Mouse (Mus musculus) liver (tissue): Measurements from ENCODE around the gene Nfkbid.
A peak's percentile ranks its signal among the peaks of the same experiment; 100 is the strongest.
"Not testable (repeated sequence)": the region's sequence is repeated elsewhere in the genome, so short reads cannot be mapped to it uniquely, and the experiment has no call there.

Source experiments
- DNase-seq: peaks from one replicate; pipeline ENCODE4 v3.0.0-alpha.2; 2020; ENCODE audit warnings: mixed read lengths

Gene Nfkbid

DNA sequence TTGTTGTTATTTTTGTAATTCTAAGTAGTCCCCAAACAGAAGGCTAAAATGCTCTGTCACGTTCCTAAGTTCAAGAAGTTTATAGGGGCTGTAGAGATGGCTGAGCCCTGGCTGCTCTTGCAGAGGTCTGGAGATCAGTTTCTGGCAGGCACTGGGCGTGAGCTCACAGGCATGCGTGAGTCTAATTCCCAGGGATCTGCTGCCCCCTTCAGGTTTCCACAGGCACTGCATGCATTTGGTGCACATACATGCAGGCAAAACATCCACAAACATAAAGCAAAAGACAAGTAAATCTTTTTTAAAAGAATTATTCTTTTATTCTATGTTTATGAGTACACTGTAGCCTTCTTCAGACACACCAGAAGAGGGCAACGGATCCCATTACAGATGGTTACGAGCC, 50.9 kb downstream of the Nfkbid start:
- DNase-seq: peak; percentile 60

- DNase-seq: no peak
Observed at GRCm38 (mm10) chr7:30474999-30475398, 53.5 kb downstream of the Nfkbid start.

DNA sequence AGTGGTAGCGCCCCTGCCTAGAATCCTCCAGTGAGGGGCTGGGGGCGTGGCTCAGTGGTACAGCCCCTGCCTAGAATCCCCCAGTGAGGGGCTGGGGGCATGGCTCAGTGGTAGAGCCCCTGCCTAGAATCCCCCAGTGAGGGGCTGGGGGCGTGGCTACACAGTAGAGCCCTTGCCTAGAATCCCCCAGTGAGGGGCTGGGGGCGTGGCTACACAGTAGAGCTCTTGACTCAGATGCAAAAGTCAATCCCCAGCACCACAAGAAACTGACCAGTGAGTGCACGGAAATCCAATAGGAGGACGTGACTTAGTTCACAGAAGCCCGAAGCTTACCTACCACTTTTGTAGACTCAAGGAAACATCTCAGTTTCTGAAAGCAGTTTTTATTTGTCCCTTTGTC, 54.6 kb downstream of the Nfkbid start:
- DNase-seq: not testable (repeated sequence)

GRCm38 (mm10) chr7:30477415-30478381, 56.2 kb downstream of the Nfkbid start:
- DNase-seq: peak; percentile 31
